Mouse (Mus musculus) hindbrain, embryonic 11.5 days (tissue): ENCODE measurements around the gene Adgrl3. TPM values are rescaled to one million over a fixed set of nuclear protein-coding genes. Genes with fewer than 3 reads are reported as not detected.

Experiments
- ATAC-seq: fragments of 200-750 bp; cut with Nextera tagmentation; 2 replicates; pipeline ENCODE4 v1.8.0; 2017; ENCODE audit warnings: mild to moderate bottlenecking, moderate TSS enrichment, moderate library complexity; ENCODE audit not compliant: low FRiP score
- DNase-seq: peaks from one replicate; pipeline ENCODE4 v3.0.0-alpha.2; 2015; ENCODE audit warnings: low spot score
- H3K27ac ChIP-seq: fragments of 300-500 bp; sonication (generic); 2 replicates; pipeline ENCODE4 v1.5.1; 2014; ENCODE audit warnings: mild to moderate bottlenecking, low read depth, low read length
- H3K27me3 ChIP-seq: fragments of 300-500 bp; sonication (generic); 2 replicates; pipeline ENCODE4 v1.6.1; 2014; ENCODE audit warnings: mild to moderate bottlenecking, low read length, moderate library complexity, mixed read lengths; ENCODE audit not compliant: control insufficient read depth, insufficient read depth
- H3K36me3 ChIP-seq: fragments of 300-500 bp; sonication (generic); 2 replicates; pipeline ENCODE4 v1.6.1; 2014; ENCODE audit warnings: mild to moderate bottlenecking, low read length, moderate library complexity, mixed read lengths; ENCODE audit not compliant: control insufficient read depth, insufficient read depth
- H3K4me1 ChIP-seq: fragments of 300-500 bp; sonication (generic); replicated peaks from 2 replicates; pipeline ENCODE4 v1.6.1; 2014; ENCODE audit warnings: low read length, mixed read lengths; ENCODE audit not compliant: control insufficient read depth, insufficient read depth
- H3K4me2 ChIP-seq: fragments of 300-500 bp; sonication (generic); replicated peaks from 2 replicates; pipeline ENCODE4 v1.6.1; 2014; ENCODE audit warnings: mild to moderate bottlenecking, low read depth, low read length
- H3K4me3 ChIP-seq: fragments of 300-500 bp; sonication (generic); 2 replicates; pipeline ENCODE4 v1.5.1; 2014; ENCODE audit warnings: low read depth, low read length
- H3K9ac ChIP-seq: fragments of 300-500 bp; sonication (generic); 2 replicates; pipeline ENCODE4 v1.6.1; 2014; ENCODE audit warnings: low read depth, low read length
- H3K9me3 ChIP-seq: fragments of 300-500 bp; sonication (generic); 2 replicates; pipeline ENCODE4 v1.6.1; 2016; ENCODE audit warnings: low read length; ENCODE audit not compliant: control insufficient read depth
- WGBS: fragments of 180-500 bp; shearing (Covaris S2); extraction: QIAGEN DNeasy Blood & Tissue Kit; methylation state at CpG from one replicate; pipeline ENCODE4 v1.1.7; 2014; 5-methylcytosine and 5-hydroxymethylcytosine counted together
- polyA plus RNA-seq: library from polyadenylated mRNA; unstranded; fragments of >200 nt; fragmentation: Nextera tagmentation; extraction: Ambion mirVana; gene quantifications from 2 replicates; pipeline ENCODE4 v1.2.1, GENCODE M21; 2014

Adgrl3 gene
- polyA plus RNA-seq: 30.9 and 40.2 TPM in 2 replicates

GRCm38 (mm10) chr5:81019590-81020254, at the start of gene Adgrl3:
Gene Adgrl3, plus strand, starts transcription at chr5:81020138.
- DNase-seq (peak; percentile 90), ATAC-seq (peak; percentile 90)
- Histone ChIP-seq H3K4me1 (peaks cover 4% of the 10 kb centered on the region; the same call in 1 of the 2 replicates), H3K27me3 (no peaks in the 10 kb centered on the region), H3K4me3 (peak within 1 kb of the TSS; percentile 79), H3K4me2 (peak within 1 kb of the TSS; percentile 93), H3K27ac (peak within 1 kb of the TSS; percentile 97), H3K9me3 (no peaks in the 10 kb centered on the region), H3K9ac (peak within 1 kb of the TSS; percentile 75), H3K36me3 (no peaks in the 10 kb centered on the region)
- under 1% methylated on average over 45 of the region's 70 CpGs for WGBS

DNA sequence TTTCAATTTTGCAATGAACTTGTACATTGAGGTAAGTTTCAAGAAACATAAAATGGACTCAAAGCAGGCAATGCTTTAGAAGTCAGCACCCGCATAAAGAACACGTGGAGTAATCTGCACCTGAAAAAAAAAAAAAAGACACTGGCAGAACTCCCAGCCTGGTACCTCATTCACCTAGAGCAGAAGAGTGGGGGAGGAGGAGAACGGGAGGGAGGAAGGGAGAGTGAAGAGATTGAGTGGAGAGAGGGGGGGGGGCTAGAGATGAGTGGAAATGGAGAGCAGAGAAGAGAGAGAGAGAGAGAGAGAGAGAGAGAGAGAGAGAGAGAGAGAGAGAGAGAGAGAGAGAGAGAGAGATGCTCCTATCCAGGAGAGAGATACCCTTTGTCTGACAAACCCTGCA, 772 bp upstream of the Adgrl3 start:
- H3K9me3 ChIP-seq: no peaks in the 10 kb centered on the region
- DNase-seq: no peak
- H3K27ac ChIP-seq: peak overlapping the region; percentile 97
- peak overlapping the region; percentile 75 for H3K9ac ChIP-seq
- H3K4me3 ChIP-seq: peak overlapping the region; percentile 79
- peak; percentile 25 for ATAC-seq
- no peaks in the 10 kb centered on the region for H3K27me3 ChIP-seq
- H3K36me3 ChIP-seq: no peaks in the 10 kb centered on the region
- H3K4me1 ChIP-seq: peaks cover 4% of the 10 kb centered on the region; the same call in 1 of the 2 replicates
- H3K4me2 ChIP-seq: peak overlapping the region; percentile 93
- 7% methylated on average over 2 of the region's 3 CpGs for WGBS

DNA sequence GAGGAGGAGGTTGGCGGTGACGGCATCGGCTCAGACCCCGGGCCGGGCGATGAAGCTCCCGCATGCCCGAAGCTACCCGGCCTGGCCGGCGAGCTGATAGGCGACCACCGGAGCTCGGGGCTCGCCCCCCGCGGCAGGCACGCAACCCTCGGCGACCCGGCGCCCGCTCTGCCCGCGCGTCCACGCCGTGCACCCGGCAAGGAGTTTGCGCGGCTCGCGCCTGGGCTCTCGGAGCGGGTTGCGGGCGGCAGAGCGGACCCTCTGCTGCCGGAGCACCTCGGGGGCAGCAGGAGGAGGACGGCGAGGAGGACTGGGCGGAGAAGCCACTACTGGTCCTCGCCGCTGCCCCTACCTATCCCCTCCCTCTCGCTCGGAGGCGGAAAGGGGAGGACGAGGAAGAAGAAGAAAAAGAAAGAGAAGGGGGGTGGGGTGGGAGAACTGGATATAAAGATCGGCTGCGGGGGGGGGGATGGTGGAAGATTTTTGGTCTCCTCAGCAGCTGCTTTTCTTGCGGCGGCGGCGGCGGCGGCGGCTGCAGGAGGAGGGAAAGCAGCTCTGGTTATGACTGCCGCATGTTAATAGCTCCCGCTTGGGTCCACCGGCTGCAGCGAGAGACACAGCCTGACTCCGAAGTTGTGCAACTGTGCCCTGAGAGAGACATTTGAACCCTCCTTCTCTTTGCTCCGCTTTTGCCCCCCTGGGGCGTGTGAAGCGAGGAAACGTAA, 505 bp downstream of the Adgrl3 start:
- Histone ChIP-seq H3K4me1 (peaks cover 4% of the 10 kb centered on the region; the same call in 1 of the 2 replicates), H3K36me3 (no peaks in the 10 kb centered on the region), H3K9me3 (no peaks in the 10 kb centered on the region), H3K27ac (peak overlapping the region; percentile 97), H3K4me3 (peak overlapping the region; percentile 79), H3K4me2 (peak overlapping the region; percentile 93), H3K9ac (peak overlapping the region; percentile 75), H3K27me3 (no peaks in the 10 kb centered on the region)
- ATAC-seq (peak; percentile 65), DNase-seq (peak; percentile 81)
- under 1% methylated on average over 56 of the region's 67 CpGs for WGBS

DNA sequence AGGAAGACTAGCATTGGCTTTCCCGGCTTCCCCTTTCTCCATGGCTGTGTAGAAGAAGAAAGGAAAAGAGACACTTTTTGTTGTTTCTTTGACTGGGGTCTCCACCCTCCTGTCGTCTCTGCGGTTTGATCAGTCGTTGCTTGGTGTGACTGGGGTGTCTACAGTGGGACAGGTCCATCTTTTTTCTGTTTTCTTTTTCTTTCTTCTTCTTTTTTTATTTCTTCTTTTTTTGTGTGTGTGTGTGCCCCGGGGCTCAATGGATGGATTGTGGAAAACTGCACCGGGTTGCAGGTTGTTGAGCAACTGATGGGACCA, 1.0 kb downstream of the Adgrl3 start:
- no peak for DNase-seq
- Histone ChIP-seq H3K4me3 (peak overlapping the region; percentile 79), H3K4me2 (peak overlapping the region; percentile 93), H3K27me3 (no peaks in the 10 kb centered on the region), H3K36me3 (no peaks in the 10 kb centered on the region), H3K4me1 (peaks cover 4% of the 10 kb centered on the region; the same call in 1 of the 2 replicates), H3K9ac (peak overlapping the region; percentile 75), H3K9me3 (no peaks in the 10 kb centered on the region), H3K27ac (peak overlapping the region; percentile 97)
- 0% methylated on average over 6 of the region's 6 CpGs for WGBS
- peak; percentile 10; the same call in 1 of the 2 replicates for ATAC-seq

DNA sequence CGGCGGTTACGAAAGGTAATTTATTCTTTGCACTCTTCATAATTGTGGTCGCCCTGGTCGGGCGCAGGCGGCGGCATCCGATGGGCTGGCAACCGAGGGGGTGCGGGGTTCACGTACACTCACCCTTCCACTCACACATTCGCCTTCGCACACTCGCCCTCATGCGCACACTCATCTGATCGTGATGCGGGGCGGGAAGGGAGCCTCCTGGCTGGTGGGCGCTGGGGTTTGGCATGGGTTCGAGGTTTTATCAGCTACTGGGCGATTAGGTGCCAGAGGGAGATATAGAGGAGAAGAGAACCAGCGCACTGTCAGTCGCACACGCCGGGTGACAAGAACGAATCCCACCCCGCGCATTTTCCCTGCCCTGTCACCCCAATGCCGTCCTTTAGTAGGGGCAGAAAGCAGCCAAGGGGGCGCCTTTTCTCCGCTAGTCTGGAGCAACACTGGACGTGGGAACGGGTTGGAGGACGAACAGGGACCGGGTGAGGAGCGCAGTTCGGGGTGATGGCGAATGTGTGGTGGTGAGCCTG, 1.5 kb downstream of the Adgrl3 start:
- DNase-seq (peak; percentile 67), ATAC-seq (0 out of 2 replicates have a peak, but pooled peaks have one; percentile 5)
- WGBS: under 1% methylated on average over 38 of the region's 39 CpGs
- peak overlapping the region; percentile 93 for H3K4me2 ChIP-seq
- no peaks in the 10 kb centered on the region for H3K36me3 ChIP-seq
- H3K4me3 ChIP-seq: peak overlapping the region; percentile 79
- peak overlapping the region; percentile 75 for H3K9ac ChIP-seq
- peaks cover 4% of the 10 kb centered on the region; the same call in 1 of the 2 replicates for H3K4me1 ChIP-seq
- H3K27ac ChIP-seq: peak overlapping the region; percentile 97
- H3K27me3 ChIP-seq: no peaks in the 10 kb centered on the region
- no peaks in the 10 kb centered on the region for H3K9me3 ChIP-seq

DNA sequence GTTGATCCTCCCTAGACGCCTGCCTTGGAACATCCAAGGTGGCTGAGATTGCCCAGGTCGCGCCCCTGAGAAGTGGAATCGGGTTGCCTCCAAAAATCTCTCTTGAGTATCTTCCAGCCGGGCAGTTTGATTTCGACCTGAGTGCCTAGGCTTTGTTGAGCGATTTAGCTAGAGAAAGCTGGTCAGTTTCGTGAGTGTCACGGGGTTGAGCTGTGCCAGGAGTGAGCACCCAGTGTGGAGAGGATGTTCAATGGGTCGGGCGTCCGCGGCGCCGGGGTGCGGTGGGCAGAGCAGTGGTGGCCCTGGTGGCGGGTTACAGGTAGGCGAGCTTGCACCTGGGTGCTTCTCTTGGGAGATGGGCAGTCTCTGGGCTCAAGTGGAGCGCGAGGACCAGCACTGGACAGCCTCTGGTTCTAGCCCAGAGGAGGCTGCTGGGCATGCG, 1.9 kb downstream of the Adgrl3 start:
- DNase-seq: peak; percentile 57
- Histone ChIP-seq H3K4me2 (peak overlapping the region; percentile 93), H3K27me3 (no peaks in the 10 kb centered on the region), H3K36me3 (no peaks in the 10 kb centered on the region), H3K27ac (peak overlapping the region; percentile 97; the same call in 1 of the 2 replicates), H3K4me1 (peaks cover 4% of the 10 kb centered on the region; the same call in 1 of the 2 replicates), H3K9ac (peak overlapping the region; percentile 75), H3K9me3 (no peaks in the 10 kb centered on the region), H3K4me3 (peak overlapping the region; percentile 79)
- under 1% methylated on average over 21 of the region's 21 CpGs for WGBS
- no peak for ATAC-seq

DNA sequence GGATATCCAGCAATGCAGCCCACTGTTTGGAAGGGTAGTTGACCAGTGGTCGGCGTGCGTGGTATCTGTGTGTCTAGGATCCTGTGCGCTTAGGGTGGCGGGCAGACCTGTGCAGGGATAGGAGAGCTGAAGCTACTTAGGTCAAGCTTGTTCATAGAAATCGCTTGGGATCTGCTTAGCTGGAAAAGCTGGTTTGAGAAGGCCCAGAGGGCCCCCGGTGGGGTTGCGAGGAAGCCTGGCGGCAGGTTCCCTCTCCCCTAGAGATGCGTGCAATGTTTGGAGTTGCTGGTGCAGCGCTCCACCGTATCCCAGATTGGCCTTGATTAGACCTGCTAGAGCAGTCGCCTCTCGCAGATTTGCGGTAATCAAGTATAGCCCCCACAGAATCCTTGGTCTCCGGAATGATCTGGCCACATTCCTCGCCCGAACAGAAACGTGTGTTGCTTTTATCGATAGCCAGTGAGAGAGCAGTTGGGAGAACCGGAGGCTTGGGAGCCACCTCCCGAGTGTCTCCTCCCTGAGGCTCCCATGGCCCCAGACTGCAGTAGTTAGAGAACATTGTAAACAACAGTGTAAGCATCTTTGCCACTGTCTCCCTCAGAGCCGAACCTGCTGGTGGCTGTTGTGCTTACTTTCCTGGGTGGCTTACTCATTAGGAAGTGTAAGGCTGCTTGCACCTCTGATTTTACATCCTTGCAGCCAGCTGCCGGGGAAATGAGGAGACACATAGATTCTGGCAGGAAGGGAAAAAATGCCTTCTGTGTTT, 2.6 kb downstream of the Adgrl3 start:
- no peaks in the 10 kb centered on the region for H3K36me3 ChIP-seq
- 2% methylated on average over 24 of the region's 24 CpGs for WGBS
- H3K27ac ChIP-seq: 0 out of 2 replicates have a peak overlapping the region, but pooled peaks have one; percentile 17
- DNase-seq (peak; percentile 65), ATAC-seq (no peak)
- H3K9ac ChIP-seq: peak overlapping the region; percentile 75
- H3K27me3 ChIP-seq: no peaks in the 10 kb centered on the region
- peak overlapping the region; percentile 79 for H3K4me3 ChIP-seq
- H3K4me1 ChIP-seq: peaks cover 4% of the 10 kb centered on the region; the same call in 1 of the 2 replicates
- no peaks in the 10 kb centered on the region for H3K9me3 ChIP-seq
- peak overlapping the region; percentile 93 for H3K4me2 ChIP-seq
